Mouse (Mus musculus): ENCODE results near the gene Mapkap1. TPM values are rescaled to one million over a fixed set of nuclear protein-coding genes. Genes with fewer than 3 reads are reported as not detected.

Mapkap1 gene
- polyA plus RNA-seq, 1 experiment from 2014 or later: 74.7 TPM

DNA sequence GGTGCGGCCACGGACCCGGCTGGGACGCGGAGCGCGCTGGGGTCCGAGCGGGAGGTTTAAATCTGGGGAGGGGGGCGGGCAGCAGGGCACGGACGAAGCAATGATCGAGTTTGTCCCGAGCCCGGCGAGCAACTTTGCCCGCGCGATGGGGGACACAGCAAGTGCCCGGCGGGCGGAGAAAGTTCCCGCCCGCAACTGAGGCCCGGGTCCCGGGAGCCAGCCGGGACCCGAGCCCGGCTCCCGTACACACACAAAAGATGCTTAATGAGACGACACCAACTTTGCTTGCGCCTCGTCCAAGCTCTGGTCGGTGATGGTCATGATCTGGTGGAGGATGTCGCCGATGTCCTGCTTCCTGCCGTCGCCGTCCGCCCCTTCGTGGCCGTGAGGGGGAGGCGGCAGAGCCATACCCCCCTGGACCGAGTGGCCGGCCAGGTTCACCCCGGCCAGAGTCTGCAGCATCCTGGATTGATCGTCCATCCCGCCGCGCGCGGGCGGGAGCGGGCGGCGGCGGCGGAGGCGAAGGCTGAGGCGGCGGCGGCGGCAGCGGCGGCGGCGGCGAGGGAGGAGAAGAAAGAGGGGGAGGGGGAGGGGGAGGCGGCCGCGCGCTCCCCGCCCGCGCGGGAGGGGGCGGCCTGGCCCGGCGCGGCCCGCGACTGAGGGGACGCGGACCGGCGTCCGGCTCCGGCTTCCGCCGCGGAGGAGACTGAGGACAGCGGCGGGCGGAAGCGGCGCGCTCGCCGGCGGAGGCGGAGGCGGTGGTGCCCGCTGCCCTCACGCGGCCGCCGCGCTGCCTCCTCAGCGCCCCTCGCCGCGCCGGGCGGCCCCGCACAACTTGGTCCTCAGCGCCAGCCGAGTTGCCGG, 34.9 kb upstream of the Mapkap1 start:
- Histone ChIP-seq H3K27ac (replicated peaks in 1 of 2; ENCODE audit: control insufficient read depth in 1 of 2, insufficient read depth in 1 of 2, low read depth in 2 of 2, low read length in 2 of 2) (peak overlapping the region; percentile 88 to 99), H3K4me2 (ENCODE audit: low read length) (peak overlapping the region; percentile 92), H3K4me1 (ENCODE audit: control insufficient read depth in 2 of 2, insufficient read depth in 2 of 2, low read length in 2 of 2) (peaks cover 7 to 17% of the 10 kb centered on the region in 2 experiments), H3K9me3 (ENCODE audit: control insufficient read depth, low read length) (no peaks in the 10 kb centered on the region), H3K9ac (ENCODE audit: low read length) (peak overlapping the region; percentile 98), H3K36me3 (ENCODE audit: control insufficient read depth, insufficient read depth, low read length) (0 out of 2 replicates have a peak, but pooled peaks cover 4% of the 10 kb centered on the region), H3K27me3 (ENCODE audit: control insufficient read depth, insufficient read depth, low read length) (no peaks in the 10 kb centered on the region), H3K4me3 (ENCODE audit: control insufficient read depth in 1 of 2, insufficient read depth in 1 of 2, low read depth in 1 of 2, low read length in 2 of 2) (peak overlapping the region; percentile 94 to 96)
- ATAC-seq (ENCODE audit: insufficient number of reproducible peaks, insufficient read depth, low FRiP score, low read depth): peak; percentile 63
- WGBS: under 1% methylated on average over 95 of the region's 118 CpGs

DNA sequence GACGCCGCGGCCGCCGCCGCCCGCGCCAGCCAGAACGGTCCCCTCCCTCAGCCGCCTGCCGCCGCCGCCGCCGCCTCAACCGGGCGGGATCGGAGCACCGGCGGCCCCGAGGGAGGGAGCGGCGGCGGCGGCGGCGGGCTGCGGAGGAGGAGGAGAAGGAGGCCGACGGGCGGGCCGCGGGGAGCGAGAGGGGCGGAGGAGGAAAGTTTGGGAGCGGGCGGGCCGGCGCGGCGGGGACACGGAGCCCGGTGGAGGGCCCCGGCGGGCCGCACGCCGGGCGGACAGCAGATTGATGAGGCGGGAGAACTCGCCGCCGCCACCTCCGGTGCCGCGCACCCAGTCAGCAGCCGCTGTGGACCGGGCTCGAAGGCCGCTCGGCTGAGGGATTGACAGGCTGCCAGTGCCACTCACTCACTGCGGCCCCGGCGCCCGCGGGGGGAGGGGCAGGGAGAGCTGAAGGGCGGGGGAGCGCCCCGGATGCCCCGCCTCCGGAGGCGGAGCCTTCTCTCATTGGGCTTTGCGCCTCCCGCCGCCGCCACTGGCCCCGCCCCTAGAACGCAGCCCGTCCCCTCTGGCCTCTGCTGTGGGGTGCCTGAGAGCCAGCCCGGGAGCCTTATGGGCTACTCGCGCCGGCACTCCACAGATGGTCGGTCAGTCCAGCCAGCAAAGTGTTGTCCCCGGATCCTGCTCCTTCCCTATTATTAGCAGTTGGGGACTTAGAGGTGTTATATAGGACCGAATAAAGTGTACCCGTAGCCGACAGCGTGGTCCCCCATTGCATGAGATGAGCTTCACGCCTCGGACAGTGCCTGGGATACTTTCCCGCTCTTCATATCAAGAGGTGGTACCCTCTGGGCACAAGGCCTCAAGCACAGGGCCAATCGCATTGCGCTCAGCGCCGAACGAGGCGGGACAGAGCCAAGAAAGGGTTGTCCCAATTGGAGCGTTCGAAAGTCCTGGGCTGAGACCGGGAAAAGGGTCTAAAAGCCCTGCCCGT, 34.0 kb upstream of the Mapkap1 start, which contains the start of gene Pbx3:
Pbx3 (minus strand) TSS at position 838 of the 997 bp plus-strand sequence.
- Histone ChIP-seq H3K27ac (replicated peaks in 1 of 2; ENCODE audit: control insufficient read depth in 1 of 2, insufficient read depth in 1 of 2, low read depth in 2 of 2, low read length in 2 of 2) (peak within 1 kb of the TSS; percentile 87 to 99), H3K4me1 (ENCODE audit: control insufficient read depth in 2 of 2, insufficient read depth in 2 of 2, low read length in 2 of 2) (peaks cover 7 to 17% of the 10 kb centered on the region in 2 experiments), H3K4me3 (ENCODE audit: control insufficient read depth in 1 of 2, insufficient read depth in 1 of 2, low read depth in 1 of 2, low read length in 2 of 2) (peak within 1 kb of the TSS; percentile 94 to 96), H3K27me3 (ENCODE audit: control insufficient read depth, insufficient read depth, low read length) (no peaks in the 10 kb centered on the region), H3K4me2 (ENCODE audit: low read length) (peak within 1 kb of the TSS; percentile 92), H3K9ac (ENCODE audit: low read length) (peak within 1 kb of the TSS; percentile 98), H3K36me3 (ENCODE audit: control insufficient read depth, insufficient read depth, low read length) (0 out of 2 replicates have a peak, but pooled peaks cover 4% of the 10 kb centered on the region), H3K9me3 (ENCODE audit: control insufficient read depth, low read length) (no peaks in the 10 kb centered on the region)
- peak; percentile 92 for ATAC-seq (ENCODE audit: insufficient number of reproducible peaks, insufficient read depth, low FRiP score, low read depth)
- WGBS: under 1% methylated on average over 47 of the region's 102 CpGs

GRCm38 (mm10) chr2:34373886-34374285, 32.7 kb upstream of the Mapkap1 start:
- Histone ChIP-seq H3K4me3 (ENCODE audit: control insufficient read depth in 1 of 2, insufficient read depth in 1 of 2, low read depth in 1 of 2, low read length in 2 of 2) (no peak overlapping the region), H3K4me1 (ENCODE audit: control insufficient read depth in 2 of 2, insufficient read depth in 2 of 2, low read length in 2 of 2) (peaks cover 7 to 14% of the 10 kb centered on the region in 2 experiments), H3K9ac (ENCODE audit: low read length) (no peak overlapping the region), H3K4me2 (ENCODE audit: low read length) (no peak overlapping the region), H3K36me3 (ENCODE audit: control insufficient read depth, insufficient read depth, low read length) (no peaks in the 10 kb centered on the region), H3K9me3 (ENCODE audit: control insufficient read depth, low read length) (no peaks in the 10 kb centered on the region), H3K27me3 (ENCODE audit: control insufficient read depth, insufficient read depth, low read length) (no peaks in the 10 kb centered on the region), H3K27ac (replicated peaks in 1 of 2; ENCODE audit: control insufficient read depth in 1 of 2, insufficient read depth in 1 of 2, low read depth in 2 of 2, low read length in 2 of 2) (no peak overlapping the region)
- ATAC-seq (ENCODE audit: insufficient number of reproducible peaks, insufficient read depth, low FRiP score, low read depth): no peak
- 32% methylated on average over 3 of the region's 3 CpGs for WGBS

- H3K27me3 ChIP-seq (ENCODE audit: control insufficient read depth, insufficient read depth, low read length): no peaks in the 10 kb centered on the region
- no peaks in the 10 kb centered on the region for H3K36me3 ChIP-seq (ENCODE audit: control insufficient read depth, insufficient read depth, low read length)
- H3K4me1 ChIP-seq (ENCODE audit: control insufficient read depth in 2 of 2, insufficient read depth in 2 of 2, low read length in 2 of 2): peaks cover 7 to 13% of the 10 kb centered on the region in 2 experiments
- 75% methylated on average over 2 of the region's 2 CpGs for WGBS
- no peak overlapping the region for H3K4me2 ChIP-seq (ENCODE audit: low read length)
- ATAC-seq (ENCODE audit: insufficient number of reproducible peaks, insufficient read depth, low FRiP score, low read depth): no peak
- H3K9me3 ChIP-seq (ENCODE audit: control insufficient read depth, low read length): no peaks in the 10 kb centered on the region
- no peak overlapping the region for H3K27ac ChIP-seq (replicated peaks in 1 of 2; ENCODE audit: control insufficient read depth in 1 of 2, insufficient read depth in 1 of 2, low read depth in 2 of 2, low read length in 2 of 2)
- H3K9ac ChIP-seq (ENCODE audit: low read length): no peak overlapping the region
- H3K4me3 ChIP-seq (ENCODE audit: control insufficient read depth in 1 of 2, insufficient read depth in 1 of 2, low read depth in 1 of 2, low read length in 2 of 2): no peak overlapping the region
These were observed 32.2 kb upstream of the Mapkap1 start for GRCm38 (mm10) chr2:34374349-34374748.

- WGBS: 71% methylated on average over 2 of the region's 2 CpGs
- no peaks in the 10 kb centered on the region for H3K36me3 ChIP-seq (ENCODE audit: control insufficient read depth, insufficient read depth, low read length)
- no peaks in the 10 kb centered on the region for H3K27me3 ChIP-seq (ENCODE audit: control insufficient read depth, insufficient read depth, low read length)
- H3K4me3 ChIP-seq (ENCODE audit: control insufficient read depth in 1 of 2, insufficient read depth in 1 of 2, low read depth in 1 of 2, low read length in 2 of 2): no peak overlapping the region
- H3K4me1 ChIP-seq (ENCODE audit: control insufficient read depth in 2 of 2, insufficient read depth in 2 of 2, low read length in 2 of 2): no peaks in the 10 kb centered on the region
- no peak for ATAC-seq (ENCODE audit: insufficient number of reproducible peaks, insufficient read depth, low FRiP score, low read depth)
- no peak overlapping the region for H3K27ac ChIP-seq (replicated peaks in 1 of 2; ENCODE audit: control insufficient read depth in 1 of 2, insufficient read depth in 1 of 2, low read depth in 2 of 2, low read length in 2 of 2)
- H3K9ac ChIP-seq (ENCODE audit: low read length): no peak overlapping the region
- H3K4me2 ChIP-seq (ENCODE audit: low read length): no peak overlapping the region
- H3K9me3 ChIP-seq (ENCODE audit: control insufficient read depth, low read length): no peaks in the 10 kb centered on the region
These were observed 27.6 kb upstream of the Mapkap1 start for GRCm38 (mm10) chr2:34378930-34379329.

DNA sequence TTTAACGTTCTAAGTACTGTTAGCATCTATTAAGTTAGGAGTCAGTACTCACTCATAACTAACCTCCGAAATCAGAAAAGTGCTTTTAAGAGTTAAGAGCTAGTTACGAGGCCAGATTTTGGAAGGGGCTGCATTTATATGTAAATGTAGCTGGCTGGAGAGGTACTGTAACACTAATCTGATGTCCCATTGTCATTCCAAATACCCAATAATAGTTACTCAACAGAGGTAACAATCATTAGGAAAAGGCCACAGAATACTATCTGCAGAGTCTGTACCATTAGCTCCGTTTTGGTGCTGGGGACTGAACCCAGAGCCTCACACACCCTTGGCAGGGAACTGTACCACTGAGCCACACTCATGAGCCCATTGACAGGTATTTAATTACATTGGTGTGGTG, 7.0 kb upstream of the Mapkap1 start:
- WGBS: 53% methylated on average over 4 of the region's 4 CpGs
- Histone ChIP-seq H3K27me3 (ENCODE audit: control insufficient read depth, insufficient read depth, low read length) (no peaks in the 10 kb centered on the region), H3K9me3 (ENCODE audit: control insufficient read depth, low read length) (no peaks in the 10 kb centered on the region), H3K4me1 (ENCODE audit: control insufficient read depth in 2 of 2, insufficient read depth in 2 of 2, low read length in 2 of 2) (no peaks in the 10 kb centered on the region), H3K9ac (ENCODE audit: low read length) (no peak overlapping the region), H3K4me2 (ENCODE audit: low read length) (no peak overlapping the region), H3K36me3 (ENCODE audit: control insufficient read depth, insufficient read depth, low read length) (no peaks in the 10 kb centered on the region), H3K4me3 (ENCODE audit: control insufficient read depth in 1 of 2, insufficient read depth in 1 of 2, low read depth in 1 of 2, low read length in 2 of 2) (no peak overlapping the region), H3K27ac (replicated peaks in 1 of 2; ENCODE audit: control insufficient read depth in 1 of 2, insufficient read depth in 1 of 2, low read depth in 2 of 2, low read length in 2 of 2) (no peak overlapping the region)
- no peak for ATAC-seq (ENCODE audit: insufficient number of reproducible peaks, insufficient read depth, low FRiP score, low read depth)

DNA sequence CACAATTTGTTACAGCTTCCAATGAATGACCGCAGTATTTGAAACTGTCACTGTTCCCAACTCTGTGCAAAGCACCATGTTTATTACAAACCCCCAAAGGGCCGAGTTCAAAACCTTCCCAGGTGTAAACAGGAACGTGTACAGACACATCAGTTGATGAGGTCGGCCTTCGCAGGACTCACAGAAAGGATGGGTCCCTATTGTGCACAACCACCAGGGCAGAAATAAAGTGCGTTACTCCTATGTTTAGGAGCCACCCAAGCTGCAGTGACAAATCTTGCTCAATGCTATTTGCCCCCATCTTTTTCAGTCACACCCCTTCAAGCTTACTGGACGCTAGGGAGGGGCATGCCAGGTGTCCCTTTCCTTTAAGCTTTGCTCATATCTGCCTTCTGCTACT, 1.0 kb downstream of the Mapkap1 start:
- Histone ChIP-seq H3K4me2 (ENCODE audit: low read length) (peak overlapping the region; percentile 84), H3K9ac (ENCODE audit: low read length) (peak overlapping the region; percentile 88), H3K9me3 (ENCODE audit: control insufficient read depth, low read length) (no peaks in the 10 kb centered on the region), H3K27me3 (ENCODE audit: control insufficient read depth, insufficient read depth, low read length) (no peaks in the 10 kb centered on the region), H3K4me3 (ENCODE audit: control insufficient read depth in 1 of 2, insufficient read depth in 1 of 2, low read depth in 1 of 2, low read length in 2 of 2) (peak overlapping the region; percentile 20 to 87; a peak in 3 of 4 replicates), H3K4me1 (ENCODE audit: control insufficient read depth in 2 of 2, insufficient read depth in 2 of 2, low read length in 2 of 2) (peaks cover 2 to 12% of the 10 kb centered on the region in 2 experiments; a peak in 1 of 4 replicates), H3K36me3 (ENCODE audit: control insufficient read depth, insufficient read depth, low read length) (no peaks in the 10 kb centered on the region), H3K27ac (replicated peaks in 1 of 2; ENCODE audit: control insufficient read depth in 1 of 2, insufficient read depth in 1 of 2, low read depth in 2 of 2, low read length in 2 of 2) (no peak overlapping the region)
- no peak for ATAC-seq (ENCODE audit: insufficient number of reproducible peaks, insufficient read depth, low FRiP score, low read depth)
- 50% methylated on average over 7 of the region's 7 CpGs for WGBS
